Mouse (Mus musculus) liver, embryonic 14.5 days (tissue): ENCODE results near the gene Pex5.
A peak's percentile ranks its signal among the peaks of the same experiment; 100 is the strongest.

Source experiments
- CTCF ChIP-seq: IDR thresholded peaks from 2 replicates; pipeline ENCODE4 v1.5.1; 2016; ENCODE audit warnings: antibody characterized with exemption, low read depth, control low read depth
- EP300 ChIP-seq: IDR thresholded peaks from 2 replicates; pipeline ENCODE4 v1.6.1; 2016; ENCODE audit warnings: antibody characterized with exemption, low read depth

- TF ChIP-seq CTCF, result peak; percentile 65
- 0 out of 2 replicates have a peak, but pooled peaks have one; percentile 9 for TF ChIP-seq EP300
Measured at GRCm38 (mm10) chr6:124379331-124379730, 35.5 kb downstream of the Pex5 start.
